In the genomic region with DNA sequence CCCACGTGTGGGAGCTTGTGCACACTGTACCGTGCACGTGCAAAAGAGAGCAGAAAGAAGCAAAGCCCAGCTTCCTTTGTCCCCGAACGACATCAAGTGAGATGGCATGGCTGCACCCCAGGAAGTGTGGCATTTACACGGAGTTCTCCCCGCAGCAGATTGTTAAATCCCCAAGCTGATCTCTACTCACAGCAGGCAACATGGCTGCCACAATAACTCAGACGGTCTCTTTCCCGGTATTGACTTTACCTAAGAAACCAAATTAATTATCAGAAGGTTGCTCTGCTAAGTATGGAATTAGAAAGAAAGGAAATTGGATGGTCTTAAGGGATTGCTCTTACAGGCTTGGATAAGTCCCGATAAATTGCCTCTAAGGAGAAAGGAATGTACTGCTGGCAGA, we compare ENCODE assay signal across 34 mouse cellular contexts.
DNase-seq lines count a peak whose midpoint lies in the region; ATAC-seq and TF ChIP-seq lines count a peak whose summit lies in the region.
"Had no signal": no experiment of that assay in that cellular context is flagged by ENCODE, and none has a peak within 500 bp of the region (broad histone marks: within the 10 kb centered on the region; RNA-seq: fewer than 3 reads in every experiment).

No protein-coding gene starts in this region.

- H3K4me1 ChIP-seq in hindbrain, embryonic 12.5 days: no peaks in the 10 kb centered on the region
- no peaks in the 10 kb centered on the region for H3K4me1 ChIP-seq in hindbrain, embryonic 10.5 days (replicated peaks)
- H3K4me1 ChIP-seq in hindbrain, embryonic 15.5 days (replicated peaks): 0 out of 2 replicates have a peak, but pooled peaks cover 5% of the 10 kb centered on the region
- no peaks in the 10 kb centered on the region for H3K4me1 ChIP-seq in limb, embryonic 14.5 days (ENCODE audit: control insufficient read depth, insufficient read depth, low read length)
- H3K4me1 ChIP-seq in midbrain, postnatal 0 days (ENCODE audit: insufficient read depth, low read length): no peaks in the 10 kb centered on the region
- H3K4me1 ChIP-seq: embryonic facial prominence, embryonic 13.5 days; heart, embryonic 13.5 days; limb, embryonic 13.5 days; liver, embryonic 13.5 days; lung, embryonic 15.5 days; megakaryocyte, embryonic 14.5 days; neural tube, embryonic 12.5 days had no signal

- H3K9me3 ChIP-seq in hindbrain, embryonic 12.5 days (replicated peaks): no peaks in the 10 kb centered on the region
- H3K9me3 ChIP-seq in hindbrain, embryonic 10.5 days: 0 out of 2 replicates have a peak, but pooled peaks cover 4% of the 10 kb centered on the region
- no peaks in the 10 kb centered on the region for H3K9me3 ChIP-seq in hindbrain, embryonic 15.5 days
- H3K9me3 ChIP-seq in limb, embryonic 14.5 days (ENCODE audit: control insufficient read depth, low read length): no peaks in the 10 kb centered on the region
- H3K9me3 ChIP-seq in midbrain, postnatal 0 days (ENCODE audit: low read length): no peaks in the 10 kb centered on the region
- H3K9me3 ChIP-seq: embryonic facial prominence, embryonic 13.5 days; heart, embryonic 13.5 days; limb, embryonic 13.5 days; lung, embryonic 15.5 days; neural tube, embryonic 12.5 days had no signal

- ATAC-seq in hindbrain, embryonic 12.5 days (ENCODE audit: low FRiP score): no peak
- no peak for ATAC-seq in hindbrain, embryonic 15.5 days (ENCODE audit: low FRiP score, low read depth)
- no peak for ATAC-seq in limb, embryonic 14.5 days (ENCODE audit: low FRiP score, low read depth)
- no peak for ATAC-seq in midbrain, postnatal 0 days (ENCODE audit: low FRiP score)
- ATAC-seq: inflammation-experienced regulatory T-cells, adult 6 months; Patski had no signal

- no peak overlapping the region for H3K4me3 ChIP-seq in hindbrain, embryonic 12.5 days
- H3K4me3 ChIP-seq in hindbrain, embryonic 10.5 days: no peak overlapping the region
- no peak overlapping the region for H3K4me3 ChIP-seq in hindbrain, embryonic 15.5 days
- no peak overlapping the region for H3K4me3 ChIP-seq in limb, embryonic 14.5 days (replicated peaks; ENCODE audit: low read length)
- H3K4me3 ChIP-seq in midbrain, postnatal 0 days (ENCODE audit: low read depth, low read length): no peak overlapping the region
- H3K4me3 ChIP-seq: embryonic facial prominence, embryonic 13.5 days; erythroblast, embryonic 14.5 days; heart, adult 2 months; heart, embryonic 13.5 days; limb, embryonic 13.5 days; liver, embryonic 13.5 days; lung, embryonic 15.5 days; megakaryocyte, embryonic 14.5 days; neural tube, embryonic 12.5 days had no signal

- no peaks in the 10 kb centered on the region for H3K36me3 ChIP-seq in hindbrain, embryonic 12.5 days
- no peaks in the 10 kb centered on the region for H3K36me3 ChIP-seq in hindbrain, embryonic 10.5 days
- H3K36me3 ChIP-seq in hindbrain, embryonic 15.5 days: no peaks in the 10 kb centered on the region
- H3K36me3 ChIP-seq in limb, embryonic 14.5 days (ENCODE audit: control insufficient read depth, insufficient read depth, low read length): no peaks in the 10 kb centered on the region
- H3K36me3 ChIP-seq in midbrain, postnatal 0 days (ENCODE audit: insufficient read depth, low read length): no peaks in the 10 kb centered on the region
- H3K36me3 ChIP-seq: embryonic facial prominence, embryonic 13.5 days; G1E; heart, embryonic 13.5 days; limb, embryonic 13.5 days; liver, embryonic 13.5 days; lung, embryonic 15.5 days; neural tube, embryonic 12.5 days had no signal

- DNase-seq in hindbrain, embryonic 10.5 days (ENCODE audit: low spot score): no peak
- DNase-seq in limb, embryonic 14.5 days (ENCODE audit: low spot score): peak; percentile 20
- peak; percentile 8 for DNase-seq in midbrain, postnatal 0 days (ENCODE audit: low spot score)
- no peak for DNase-seq in right cerebral cortex, adult 2 months (ENCODE audit: low spot score in 2 of 2)
- no peak for DNase-seq in lung, adult 18-20 months
- DNase-seq: adrenal gland, adult 2 months; B cell, adult 2 months; cerebellum, adult 2 months; cerebellum, postnatal 36 days; embryo, embryonic 11 days; gastrocnemius, postnatal 36 days; heart, adult 2 months; heart, postnatal 14 days; kidney, adult 2 months; kidney, postnatal 10 days; liver, embryonic 13.5 days; lung, postnatal 36 days; right cerebral cortex, postnatal 14 days; thymus, adult 2 months; thymus, postnatal 4 days had no signal

- H3K27me3 ChIP-seq in hindbrain, embryonic 12.5 days: no peaks in the 10 kb centered on the region
- no peaks in the 10 kb centered on the region for H3K27me3 ChIP-seq in hindbrain, embryonic 10.5 days (ENCODE audit: insufficient read depth, poor library complexity, severe bottlenecking)
- H3K27me3 ChIP-seq in hindbrain, embryonic 15.5 days: no peaks in the 10 kb centered on the region
- H3K27me3 ChIP-seq in limb, embryonic 14.5 days (ENCODE audit: control insufficient read depth, insufficient read depth, low read length): no peaks in the 10 kb centered on the region
- no peaks in the 10 kb centered on the region for H3K27me3 ChIP-seq in midbrain, postnatal 0 days (ENCODE audit: insufficient read depth, low read length)
- H3K27me3 ChIP-seq: CH12.LX; embryonic facial prominence, embryonic 13.5 days; heart, embryonic 13.5 days; limb, embryonic 13.5 days; liver, embryonic 13.5 days; lung, embryonic 15.5 days; megakaryocyte, embryonic 14.5 days; neural tube, embryonic 12.5 days had no signal

- no peak overlapping the region for H3K4me2 ChIP-seq in hindbrain, embryonic 12.5 days (replicated peaks)
- H3K4me2 ChIP-seq in hindbrain, embryonic 15.5 days: no peak overlapping the region
- no peak overlapping the region for H3K4me2 ChIP-seq in limb, embryonic 14.5 days (replicated peaks; ENCODE audit: low read depth, low read length, severe bottlenecking)
- no peak overlapping the region for H3K4me2 ChIP-seq in midbrain, postnatal 0 days (ENCODE audit: low read depth, low read length, poor library complexity, severe bottlenecking)
- H3K4me2 ChIP-seq: embryonic facial prominence, embryonic 13.5 days; heart, embryonic 13.5 days; limb, embryonic 13.5 days; liver, embryonic 13.5 days; lung, embryonic 15.5 days; neural tube, embryonic 12.5 days had no signal

- H3K9ac ChIP-seq in hindbrain, embryonic 12.5 days: no peak overlapping the region
- H3K9ac ChIP-seq in hindbrain, embryonic 15.5 days: no peak overlapping the region
- H3K9ac ChIP-seq in limb, embryonic 14.5 days (ENCODE audit: low read depth, low read length, severe bottlenecking): no peak overlapping the region
- no peak overlapping the region for H3K9ac ChIP-seq in midbrain, postnatal 0 days (replicated peaks; ENCODE audit: low read length, poor library complexity, severe bottlenecking)
- H3K9ac ChIP-seq: embryonic facial prominence, embryonic 13.5 days; heart, embryonic 13.5 days; limb, embryonic 13.5 days; liver, embryonic 13.5 days; lung, embryonic 15.5 days; neural tube, embryonic 12.5 days had no signal

- 0 out of 2 replicates have a peak overlapping the region, but pooled peaks have one; percentile 26 for H3K27ac ChIP-seq in hindbrain, embryonic 12.5 days
- no peak overlapping the region for H3K27ac ChIP-seq in hindbrain, embryonic 10.5 days
- H3K27ac ChIP-seq in hindbrain, embryonic 15.5 days (replicated peaks): peak overlapping the region; percentile 4; the same call in 1 of the 2 replicates
- no peak overlapping the region for H3K27ac ChIP-seq in limb, embryonic 14.5 days (replicated peaks; ENCODE audit: low read depth, low read length)
- H3K27ac ChIP-seq in midbrain, postnatal 0 days (ENCODE audit: low read depth, low read length): no peak overlapping the region; the same call in 1 of the 2 replicates
- H3K27ac ChIP-seq: embryonic facial prominence, embryonic 13.5 days; heart, adult 2 months; heart, embryonic 13.5 days; limb, embryonic 13.5 days; liver, embryonic 13.5 days; lung, embryonic 15.5 days; neural tube, embryonic 12.5 days; stomach, postnatal 0 days had no signal

- WGBS in hindbrain, embryonic 12.5 days: 52% methylated on average over 10 of the region's 10 CpGs
- 70% methylated on average over 10 of the region's 10 CpGs for WGBS in hindbrain, embryonic 10.5 days
- WGBS in hindbrain, embryonic 15.5 days: 40% methylated on average over 10 of the region's 10 CpGs
- WGBS in limb, embryonic 14.5 days: 47% methylated on average over 10 of the region's 10 CpGs
- 21% methylated on average over 10 of the region's 10 CpGs for WGBS in midbrain, postnatal 0 days

- no peak for TF ChIP-seq POLR2A in limb, embryonic 14.5 days (IDR thresholded peaks at IDR 0.05; ENCODE audit: borderline replicate concordance, extremely low read depth, insufficient read depth, insufficient read length)

- TF ChIP-seq CTCF in midbrain, postnatal 0 days (IDR thresholded peaks at IDR 0.05): no peak

Comparison
In these comparisons a context has a peak if more than half of its experiments do, and no peak if none do; other contexts are left out.
1. H3K27ac ChIP-seq: peak in hindbrain, embryonic 12.5 days (single experiment) and hindbrain, embryonic 15.5 days (single experiment); none in hindbrain, embryonic 10.5 days (single experiment), limb, embryonic 14.5 days (single experiment) and midbrain, postnatal 0 days (single experiment).
2. DNase-seq: peak in limb, embryonic 14.5 days (single experiment) and midbrain, postnatal 0 days (single experiment); none in hindbrain, embryonic 10.5 days (single experiment), right cerebral cortex, adult 2 months (0 of 2) and lung, adult 18-20 months (0 of 2).